Mouse (Mus musculus) intestine, embryonic 15.5 days (tissue): Measurements from ENCODE around the gene Fbxo31. TPM values are rescaled to one million over a fixed set of nuclear protein-coding genes. Genes with fewer than 3 reads are reported as not detected.
A peak's percentile ranks its signal among the peaks of the same experiment; 100 is the strongest.
"Not testable (repeated sequence)": the region's sequence is repeated elsewhere in the genome, so short reads cannot be mapped to it uniquely, and the experiment has no call there.

Experiments used
- ATAC-seq: fragments of 200-750 bp; cut with Nextera tagmentation; 2 replicates; pipeline ENCODE4 v1.8.0; 2017; ENCODE audit warnings: moderate TSS enrichment, moderate library complexity
- H3K27ac ChIP-seq: fragments of 300-500 bp; sonication (generic); 2 replicates; pipeline ENCODE4 v1.5.1; 2015; ENCODE audit warnings: mild to moderate bottlenecking, inconsistent platforms
- H3K27me3 ChIP-seq: fragments of 300-500 bp; sonication (generic); replicated peaks from 2 replicates; pipeline ENCODE4 v1.6.1; 2015; ENCODE audit warnings: inconsistent platforms
- H3K36me3 ChIP-seq: fragments of 300-500 bp; sonication (generic); 2 replicates; pipeline ENCODE4 v1.6.1; 2015; ENCODE audit warnings: inconsistent platforms
- H3K4me1 ChIP-seq: fragments of 300-500 bp; sonication (generic); replicated peaks from 2 replicates; pipeline ENCODE4 v1.6.1; 2015; ENCODE audit warnings: inconsistent platforms
- H3K4me2 ChIP-seq: fragments of 300-500 bp; sonication (generic); replicated peaks from 2 replicates; pipeline ENCODE4 v1.6.1; 2015; ENCODE audit warnings: mild to moderate bottlenecking, inconsistent platforms
- H3K4me3 ChIP-seq: fragments of 300-500 bp; sonication (generic); replicated peaks from 2 replicates; pipeline ENCODE4 v1.5.1; 2015; ENCODE audit warnings: inconsistent platforms
- H3K9ac ChIP-seq: fragments of 300-500 bp; sonication (generic); 2 replicates; pipeline ENCODE4 v1.6.1; 2015; ENCODE audit warnings: inconsistent platforms
- H3K9me3 ChIP-seq: fragments of 300-500 bp; sonication (generic); 2 replicates; pipeline ENCODE4 v1.6.1; 2016; ENCODE audit warnings: inconsistent platforms
- WGBS: fragments of 180-500 bp; shearing (Covaris S2); methylation state at CpG from one replicate; pipeline ENCODE4 v1.1.7; 2015; 5-methylcytosine and 5-hydroxymethylcytosine counted together
- polyA plus RNA-seq: library from polyadenylated mRNA; unstranded; fragments of >200 nt; fragmentation: Nextera tagmentation; extraction: Ambion mirVana; gene quantifications from 2 replicates; pipeline ENCODE4 v1.2.1, GENCODE M21; 2015

Gene Fbxo31
- polyA plus RNA-seq, 1 experiment from 2014 or later = 13.2 TPM

GRCm38 (mm10) chr8:121599842-121600241, 21.2 kb upstream of the Fbxo31 start:
- peaks cover 44% of the 10 kb centered on the region for H3K36me3 ChIP-seq
- H3K4me3 ChIP-seq = no peak overlapping the region
- WGBS = 85% methylated on average over 14 of the region's 14 CpGs
- H3K27me3 ChIP-seq = no peaks in the 10 kb centered on the region
- no peaks in the 10 kb centered on the region for H3K4me1 ChIP-seq
- ATAC-seq = no peak
- H3K4me2 ChIP-seq = no peak overlapping the region
- no peak overlapping the region for H3K9ac ChIP-seq
- no peaks in the 10 kb centered on the region for H3K9me3 ChIP-seq
- no peak overlapping the region for H3K27ac ChIP-seq

- 34% methylated on average over 7 of the region's 7 CpGs for WGBS
- Histone ChIP-seq H3K4me2 (no peak overlapping the region), H3K27ac (no peak overlapping the region), H3K27me3 (no peaks in the 10 kb centered on the region), H3K4me1 (no peaks in the 10 kb centered on the region), H3K36me3 (peaks cover 39% of the 10 kb centered on the region), H3K9ac (no peak overlapping the region), H3K9me3 (no peaks in the 10 kb centered on the region), H3K4me3 (no peak overlapping the region)
- peak; percentile 77 for ATAC-seq
These were observed 20.3 kb upstream of the Fbxo31 start for GRCm38 (mm10) chr8:121598892-121599291.

- H3K4me2 ChIP-seq = no peak overlapping the region
- ATAC-seq = no peak
- H3K27me3 ChIP-seq = no peaks in the 10 kb centered on the region
- H3K36me3 ChIP-seq = peaks cover 36% of the 10 kb centered on the region
- no peak overlapping the region for H3K4me3 ChIP-seq
- no peak overlapping the region for H3K27ac ChIP-seq
- WGBS = 86% methylated on average over 7 of the region's 7 CpGs
- no peaks in the 10 kb centered on the region for H3K4me1 ChIP-seq
- H3K9me3 ChIP-seq = no peaks in the 10 kb centered on the region
- no peak overlapping the region for H3K9ac ChIP-seq
These were observed 19.6 kb upstream of the Fbxo31 start for GRCm38 (mm10) chr8:121598190-121598589.

- H3K36me3 ChIP-seq = peaks cover 36% of the 10 kb centered on the region
- not testable (repeated sequence) for H3K9ac ChIP-seq, H3K4me3 ChIP-seq, H3K9me3 ChIP-seq, ATAC-seq, H3K27ac ChIP-seq, H3K4me1 ChIP-seq, H3K27me3 ChIP-seq, H3K4me2 ChIP-seq
- 73% methylated on average over 2 of the region's 2 CpGs for whole genome bisulfite sequencing
These were observed 18.9 kb upstream of the Fbxo31 start for GRCm38 (mm10) chr8:121597492-121597891.

GRCm38 (mm10) chr8:121593983-121594382, 15.4 kb upstream of the Fbxo31 start:
- H3K36me3 ChIP-seq = peaks cover 19% of the 10 kb centered on the region
- peaks cover 16% of the 10 kb centered on the region for H3K4me1 ChIP-seq
- no peaks in the 10 kb centered on the region for H3K9me3 ChIP-seq
- no peak overlapping the region for H3K9ac ChIP-seq
- no peak for ATAC-seq
- 69% methylated on average over 9 of the region's 9 CpGs for WGBS
- no peak overlapping the region for H3K4me3 ChIP-seq
- H3K27ac ChIP-seq = no peak overlapping the region
- no peak overlapping the region for H3K4me2 ChIP-seq
- H3K27me3 ChIP-seq = no peaks in the 10 kb centered on the region

- ATAC-seq = no peak
- Histone ChIP-seq H3K36me3 (peaks cover 18% of the 10 kb centered on the region), H3K4me2 (no peak overlapping the region), H3K4me3 (no peak overlapping the region), H3K9ac (no peak overlapping the region), H3K27ac (peak overlapping the region; percentile 22; the same call in 1 of the 2 replicates), H3K9me3 (no peaks in the 10 kb centered on the region), H3K27me3 (no peaks in the 10 kb centered on the region), H3K4me1 (peaks cover 16% of the 10 kb centered on the region)
- WGBS = 88% methylated on average over 5 of the region's 5 CpGs
These were observed 14.7 kb upstream of the Fbxo31 start for GRCm38 (mm10) chr8:121593293-121593692.

- Histone ChIP-seq H3K36me3 (peaks cover 11% of the 10 kb centered on the region), H3K9ac (peak overlapping the region; percentile 83), H3K4me2 (peak overlapping the region; percentile 90), H3K27me3 (no peaks in the 10 kb centered on the region), H3K4me1 (peaks cover 16% of the 10 kb centered on the region), H3K4me3 (peak overlapping the region; percentile 90), H3K27ac (peak overlapping the region; percentile 51; the same call in 1 of the 2 replicates), H3K9me3 (no peaks in the 10 kb centered on the region)
- peak; percentile 42 for ATAC-seq
- WGBS = 11% methylated on average over 20 of the region's 20 CpGs
These were observed 12.8 kb upstream of the Fbxo31 start for GRCm38 (mm10) chr8:121591178-121592066.

- under 1% methylated on average over 94 of the region's 94 CpGs for WGBS
- peak; percentile 89 for ATAC-seq
- no peaks in the 10 kb centered on the region for H3K27me3 ChIP-seq
- peaks cover 16% of the 10 kb centered on the region for H3K4me1 ChIP-seq
- no peaks in the 10 kb centered on the region for H3K9me3 ChIP-seq
- H3K4me2 ChIP-seq = peak within 1 kb of the TSS; percentile 90
- H3K4me3 ChIP-seq = peak within 1 kb of the TSS; percentile 90
- H3K27ac ChIP-seq = peak within 1 kb of the TSS; percentile 51
- H3K9ac ChIP-seq = peak within 1 kb of the TSS; percentile 83
- H3K36me3 ChIP-seq = peaks cover 4% of the 10 kb centered on the region
These were observed 11.9 kb upstream of the Fbxo31 start, which contains the start of gene Map1lc3b for GRCm38 (mm10) chr8:121590203-121591177. TSS of gene Map1lc3b (plus strand) at chr8:121590361.

- H3K9me3 ChIP-seq = no peaks in the 10 kb centered on the region
- H3K4me3 ChIP-seq = no peak overlapping the region
- WGBS = 51% methylated on average over 2 of the region's 2 CpGs
- no peaks in the 10 kb centered on the region for H3K27me3 ChIP-seq
- H3K27ac ChIP-seq = no peak overlapping the region
- no peak overlapping the region for H3K9ac ChIP-seq
- H3K4me2 ChIP-seq = no peak overlapping the region
- H3K36me3 ChIP-seq = 0 out of 2 replicates have a peak, but pooled peaks cover under 1% of the 10 kb centered on the region
- peaks cover 20% of the 10 kb centered on the region for H3K4me1 ChIP-seq
- no peak for ATAC-seq
These were observed 10.7 kb upstream of the Fbxo31 start for GRCm38 (mm10) chr8:121589205-121589726.

GRCm38 (mm10) chr8:121588750-121589149, 10.1 kb upstream of the Fbxo31 start:
- no peak overlapping the region for H3K27ac ChIP-seq
- H3K9ac ChIP-seq = no peak overlapping the region
- H3K27me3 ChIP-seq = no peaks in the 10 kb centered on the region
- H3K4me1 ChIP-seq = peaks cover 20% of the 10 kb centered on the region
- no peaks in the 10 kb centered on the region for H3K9me3 ChIP-seq
- H3K4me2 ChIP-seq = no peak overlapping the region
- ATAC-seq = no peak
- no peak overlapping the region for H3K4me3 ChIP-seq
- WGBS = 78% methylated on average over 4 of the region's 4 CpGs
- H3K36me3 ChIP-seq = no peaks in the 10 kb centered on the region

- peak; percentile 96 for ATAC-seq
- Histone ChIP-seq H3K4me3 (peak overlapping the region; percentile 47), H3K27ac (no peak overlapping the region), H3K4me2 (peak overlapping the region; percentile 61), H3K36me3 (no peaks in the 10 kb centered on the region), H3K9ac (peak overlapping the region; percentile 46), H3K4me1 (peaks cover 7% of the 10 kb centered on the region; the same call in 1 of the 2 replicates), H3K9me3 (no peaks in the 10 kb centered on the region), H3K27me3 (no peaks in the 10 kb centered on the region)
- under 1% methylated on average over 47 of the region's 47 CpGs for WGBS
These were observed 6.7 kb upstream of the Fbxo31 start for GRCm38 (mm10) chr8:121585159-121585825.
